Mouse (Mus musculus): ENCODE results near the gene 2010111I01Rik. TPM values are rescaled to one million over a fixed set of nuclear protein-coding genes. Genes with fewer than 3 reads are reported as not detected.
"Not testable (repeated sequence)": the region's sequence is repeated elsewhere in the genome, so short reads cannot be mapped to it uniquely, and the experiment has no call there.

2010111I01Rik gene
- total RNA-seq, 2 experiments from 2014 or later: 89.8 to 91.4 TPM

- Histone ChIP-seq H3K4me3 (no peak overlapping the region), H3K27ac (peak overlapping the region; percentile 81)
- DNase-seq (ENCODE audit: low spot score in 2 of 2): no peak
- TF ChIP-seq CTCF (conservative IDR thresholded peaks at IDR 0.05): no peak
These were observed 340.1 kb downstream of the 2010111I01Rik start for GRCm38 (mm10) chr13:63304799-63305159.

- Histone ChIP-seq H3K4me3 (no peak overlapping the region), H3K27ac (peak overlapping the region; percentile 81)
- no peak for DNase-seq (ENCODE audit: low spot score in 2 of 2)
- no peak for TF ChIP-seq CTCF (conservative IDR thresholded peaks at IDR 0.05)
These were observed 340.7 kb downstream of the 2010111I01Rik start for GRCm38 (mm10) chr13:63305160-63306011.

- TF ChIP-seq CTCF (conservative IDR thresholded peaks at IDR 0.05): no peak
- H3K27ac ChIP-seq: peak overlapping the region; percentile 81
- peak; percentile 63 to 74 for DNase-seq (ENCODE audit: low spot score in 2 of 2)
- no peak overlapping the region for H3K4me3 ChIP-seq
These were observed 342.1 kb downstream of the 2010111I01Rik start for GRCm38 (mm10) chr13:63306768-63307167.

- no peak for TF ChIP-seq CTCF (conservative IDR thresholded peaks at IDR 0.05)
- no peak for DNase-seq (ENCODE audit: low spot score in 2 of 2)
- H3K4me3 ChIP-seq: no peak overlapping the region
- H3K27ac ChIP-seq: no peak overlapping the region
These were observed 344.9 kb downstream of the 2010111I01Rik start for GRCm38 (mm10) chr13:63309563-63309962.

DNA sequence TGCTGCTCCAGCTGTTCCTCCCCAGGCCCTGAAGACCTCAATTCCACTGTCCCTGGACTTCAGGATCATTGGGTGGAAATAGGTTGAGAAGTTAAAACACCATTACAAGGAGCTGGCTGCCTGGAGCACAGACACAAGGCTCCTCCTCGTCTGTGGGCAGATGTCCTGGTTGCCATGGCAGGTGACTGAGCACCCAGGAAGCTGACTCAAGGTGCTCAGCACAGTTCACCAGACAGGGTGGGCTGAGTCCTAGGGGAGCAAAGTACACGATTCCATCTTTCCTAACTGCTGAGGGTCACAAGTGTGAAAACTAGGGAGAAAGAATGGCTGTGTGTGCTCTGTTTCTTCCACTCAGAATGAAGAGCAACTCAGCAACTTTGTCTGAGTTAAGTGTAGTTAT is 346.5 kb downstream of the 2010111I01Rik start:
- TF ChIP-seq CTCF (conservative IDR thresholded peaks at IDR 0.05): no peak
- Histone ChIP-seq H3K4me3 (no peak overlapping the region), H3K27ac (peak overlapping the region; percentile 61)
- DNase-seq (ENCODE audit: low spot score in 2 of 2): no peak

GRCm38 (mm10) chr13:63313247-63313646 is 348.6 kb downstream of the 2010111I01Rik start:
- peak overlapping the region; percentile 61; the same call in 1 of the 2 replicates for H3K27ac ChIP-seq
- no peak overlapping the region for H3K4me3 ChIP-seq
- DNase-seq (ENCODE audit: low spot score in 2 of 2): no peak
- no peak for TF ChIP-seq CTCF (conservative IDR thresholded peaks at IDR 0.05)

- no peak overlapping the region for H3K4me3 ChIP-seq
- DNase-seq (ENCODE audit: low spot score in 2 of 2): no peak
- H3K27ac ChIP-seq: peak overlapping the region; percentile 61; the same call in 1 of the 2 replicates
- no peak for TF ChIP-seq CTCF (conservative IDR thresholded peaks at IDR 0.05)
These were observed 349.3 kb downstream of the 2010111I01Rik start for GRCm38 (mm10) chr13:63313748-63314607.

- Histone ChIP-seq H3K27ac (peak overlapping the region; percentile 61; the same call in 1 of the 2 replicates), H3K4me3 (no peak overlapping the region)
- no peak for DNase-seq (ENCODE audit: low spot score in 2 of 2)
- no peak for TF ChIP-seq CTCF (conservative IDR thresholded peaks at IDR 0.05)
These were observed 349.9 kb downstream of the 2010111I01Rik start for GRCm38 (mm10) chr13:63314608-63314920.

GRCm38 (mm10) chr13:63315111-63315510 is 350.4 kb downstream of the 2010111I01Rik start:
- DNase-seq (ENCODE audit: low spot score in 2 of 2); H3K4me3 ChIP-seq: not testable (repeated sequence)
- peak overlapping the region; percentile 41; the same call in 1 of the 2 replicates for H3K27ac ChIP-seq

DNA sequence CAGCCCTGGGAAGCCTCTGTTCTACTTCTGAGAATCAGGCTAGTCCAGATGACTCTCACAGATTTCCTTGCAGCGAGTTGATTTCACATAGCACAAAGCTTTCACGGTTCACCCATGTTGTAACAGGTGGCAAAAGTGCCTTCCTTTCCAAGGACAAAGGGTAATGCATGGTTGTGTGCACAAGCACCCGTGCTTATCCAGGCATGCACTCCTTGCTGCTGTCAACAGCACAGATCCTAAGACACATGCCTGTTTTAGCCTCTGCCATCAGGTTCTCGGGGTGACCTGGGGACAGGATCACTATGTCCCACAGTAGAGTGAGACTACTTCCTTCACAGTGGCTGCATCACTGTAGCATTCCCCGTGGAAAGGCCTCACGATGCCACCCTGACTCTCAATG is 351.1 kb downstream of the 2010111I01Rik start:
- H3K27ac ChIP-seq: peak overlapping the region; percentile 41; the same call in 1 of the 2 replicates
- no peak for DNase-seq (ENCODE audit: low spot score in 2 of 2)
- H3K4me3 ChIP-seq: no peak overlapping the region
- no peak for TF ChIP-seq CTCF (conservative IDR thresholded peaks at IDR 0.05)

- H3K4me3 ChIP-seq: no peak overlapping the region
- H3K27ac ChIP-seq: peak overlapping the region; percentile 86
- DNase-seq (ENCODE audit: low spot score in 2 of 2): no peak
- no peak for TF ChIP-seq CTCF (conservative IDR thresholded peaks at IDR 0.05)
These were observed 351.7 kb downstream of the 2010111I01Rik start for GRCm38 (mm10) chr13:63316407-63316806.

DNA sequence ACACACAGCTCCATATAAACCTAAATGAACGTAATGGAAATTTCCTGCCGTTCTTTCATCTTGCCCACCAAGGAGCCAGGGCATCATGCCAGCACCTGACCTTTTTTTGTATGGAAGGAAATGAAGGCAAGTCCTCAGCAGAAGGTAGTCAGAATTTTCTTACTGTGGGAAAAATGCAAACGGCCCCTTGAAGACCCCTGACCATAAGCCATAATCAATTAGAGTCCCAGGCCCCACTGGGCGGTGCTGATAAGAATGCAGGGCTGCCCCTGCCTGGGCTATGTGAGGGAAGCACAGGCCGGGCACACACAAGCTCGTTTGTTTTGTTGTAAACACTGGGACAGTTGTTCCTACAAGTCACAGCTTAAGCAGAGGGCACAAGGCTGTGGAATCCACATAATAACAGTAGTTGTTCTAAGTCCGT is 353.0 kb downstream of the 2010111I01Rik start:
- DNase-seq (ENCODE audit: low spot score in 2 of 2): peak in 1 of 2 experiments; percentile 27

DNA sequence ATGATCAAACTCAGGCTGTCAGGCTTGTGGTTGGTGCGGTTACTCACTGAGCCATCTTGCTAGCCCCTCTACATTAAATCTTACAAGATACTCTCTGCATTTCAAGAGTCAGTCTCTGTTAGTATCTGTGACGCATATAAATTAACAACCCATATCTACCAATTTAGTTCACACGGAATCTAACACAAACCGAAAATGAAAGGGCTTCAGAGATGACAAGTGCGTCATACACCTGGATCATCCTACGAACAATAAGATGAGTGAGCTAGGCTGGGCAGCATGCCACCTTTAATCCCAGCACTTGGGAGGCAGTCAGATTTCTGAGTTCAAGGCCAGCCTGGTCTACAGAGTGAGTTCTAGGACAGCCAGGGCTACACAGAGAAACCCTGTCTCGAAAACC is 355.1 kb downstream of the 2010111I01Rik start:
- Histone ChIP-seq H3K27ac (peak overlapping the region; percentile 86; the same call in 1 of the 2 replicates), H3K4me3 (no peak overlapping the region)
- no peak for TF ChIP-seq CTCF (conservative IDR thresholded peaks at IDR 0.05)
- no peak for DNase-seq (ENCODE audit: low spot score in 2 of 2)

More for the DNA sequence above, 353.0 kb downstream of the 2010111I01Rik start:
- peak overlapping the region; percentile 86 for H3K27ac ChIP-seq
- no peak for TF ChIP-seq CTCF (conservative IDR thresholded peaks at IDR 0.05)
- no peak overlapping the region for H3K4me3 ChIP-seq

All from layer of hippocampus, adult 2 months (tissue).